Mouse (Mus musculus) heart, embryonic 11.5 days (tissue): ENCODE results near the gene Lman2l. TPM values are rescaled to one million over a fixed set of nuclear protein-coding genes. Genes with fewer than 3 reads are reported as not detected.

Experiments used
- polyA plus RNA-seq: library from polyadenylated mRNA; unstranded; fragments of >200 nt; fragmentation: Nextera tagmentation; extraction: Ambion mirVana; gene quantifications from 2 replicates; pipeline ENCODE4 v1.2.1, GENCODE M21; 2014

Gene Lman2l
- polyA plus RNA-seq, 1 experiment from 2014 or later, result 31.3 TPM

Other genes with a start within 250 kb of the Lman2l start
- gene Uggt1, start 200.6 kb downstream of the Lman2l start, polyA plus RNA-seq, result 60.6 and 61.9 TPM in 2 replicates
- 1.9 and 2.6 TPM in 2 replicates for gene Neurl3, start 170.6 kb downstream of the Lman2l start, polyA plus RNA-seq
- gene Arid5a, start 137.5 kb downstream of the Lman2l start, polyA plus RNA-seq, result 5.6 and 8.1 TPM in 2 replicates
- gene Kansl3, start 76.1 kb downstream of the Lman2l start, polyA plus RNA-seq, result 36.5 and 36.8 TPM in 2 replicates
- 0.38 and 0.84 TPM in 2 replicates for gene Fer1l5, start 73.0 kb downstream of the Lman2l start, polyA plus RNA-seq
- gene Cnnm4, start 26.3 kb upstream of the Lman2l start, polyA plus RNA-seq, result 6.6 and 6.9 TPM in 2 replicates
- 2.5 and 3.9 TPM in 2 replicates for gene Cnnm3, start 66.6 kb upstream of the Lman2l start, polyA plus RNA-seq
- 9.8 and 13.6 TPM in 2 replicates for gene Ankrd23, start 91.6 kb upstream of the Lman2l start, polyA plus RNA-seq
- 0.44 TPM in 1 of 2 replicates, not detected in the other for gene Gm42417, start 94.2 kb upstream of the Lman2l start, polyA plus RNA-seq
- gene Ankrd39, start 102.2 kb upstream of the Lman2l start, polyA plus RNA-seq, result 19.9 and 25.1 TPM in 2 replicates
- 0.96 and 2.1 TPM in 2 replicates for gene Sema4c, start 113.1 kb upstream of the Lman2l start, polyA plus RNA-seq
- 3.5 and 3.7 TPM in 2 replicates for gene Fam178b, start 237.9 kb upstream of the Lman2l start, polyA plus RNA-seq
- gene Cox5b, start 246.2 kb upstream of the Lman2l start, polyA plus RNA-seq, result 1,165 and 1,189 TPM in 2 replicates